Mouse (Mus musculus) liver, embryonic 14.5 days (tissue): Measurements from ENCODE around the gene Olfr1312.

Experiments used
- CTCF ChIP-seq: IDR thresholded peaks from 2 replicates; pipeline ENCODE4 v1.5.1; 2016; ENCODE audit warnings: antibody characterized with exemption, low read depth, control low read depth
- EP300 ChIP-seq: IDR thresholded peaks from 2 replicates; pipeline ENCODE4 v1.6.1; 2016; ENCODE audit warnings: antibody characterized with exemption, low read depth

- TF ChIP-seq CTCF (no peak), EP300 (no peak)
Measured at GRCm38 (mm10) chr2:112050138-112050537, at the start of gene Olfr1312.
